ENCODE assay signal across 16 mouse cellular contexts in the genomic region with DNA sequence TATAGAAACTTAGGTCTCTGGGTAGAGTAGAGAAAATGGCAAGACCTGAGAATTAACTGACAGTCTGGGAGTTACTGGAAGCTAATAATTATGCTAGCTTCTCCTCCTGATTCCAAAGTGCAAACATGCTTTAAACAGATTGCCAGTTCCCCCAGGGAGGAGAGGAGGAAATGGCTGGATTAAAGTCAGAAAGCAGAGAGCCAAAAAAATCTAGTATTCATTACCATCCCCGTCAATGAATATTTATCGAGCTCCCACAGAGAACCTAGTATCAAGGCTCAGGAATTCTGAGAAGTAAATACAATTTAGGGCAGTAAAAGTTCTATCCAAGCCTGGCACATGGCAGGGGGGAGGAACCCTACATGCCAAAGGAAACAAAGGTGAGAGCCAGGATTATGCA. TPM values are rescaled to one million over a fixed set of nuclear protein-coding genes. Genes with fewer than 3 reads are reported as not detected.
A peak's percentile ranks its signal among the peaks of the same experiment; 100 is the strongest.
DNase-seq lines count a peak whose midpoint lies in the region; ATAC-seq lines count a peak whose summit lies in the region.
"Had no signal": no experiment of that assay in that cellular context is flagged by ENCODE, and none has a peak within 500 bp of the region (broad histone marks: within the 10 kb centered on the region; RNA-seq: fewer than 3 reads in every experiment).

No protein-coding gene starts in this region.

- H3K36me3 ChIP-seq in forebrain, embryonic 13.5 days (ENCODE audit: poor library complexity, severe bottlenecking) = no peaks in the 10 kb centered on the region
- no peaks in the 10 kb centered on the region for H3K36me3 ChIP-seq in forebrain, embryonic 11.5 days (ENCODE audit: control insufficient read depth, insufficient read depth, low read length)
- no peaks in the 10 kb centered on the region for H3K36me3 ChIP-seq in heart, embryonic 11.5 days (ENCODE audit: control insufficient read depth, insufficient read depth, low read length)
- H3K36me3 ChIP-seq: embryonic facial prominence, embryonic 13.5 days; limb, embryonic 12.5 days had no signal

- no peaks in the 10 kb centered on the region for H3K9me3 ChIP-seq in forebrain, embryonic 13.5 days (replicated peaks)
- no peaks in the 10 kb centered on the region for H3K9me3 ChIP-seq in forebrain, embryonic 11.5 days (ENCODE audit: control insufficient read depth, low read length)
- H3K9me3 ChIP-seq in heart, embryonic 11.5 days (replicated peaks; ENCODE audit: control insufficient read depth, low read length) = no peaks in the 10 kb centered on the region
- H3K9me3 ChIP-seq: embryonic facial prominence, embryonic 13.5 days; limb, embryonic 12.5 days had no signal

- ATAC-seq in forebrain, embryonic 13.5 days = peak; percentile 33; the same call in 1 of the 2 replicates
- no peak for ATAC-seq in forebrain, embryonic 11.5 days (replicated peaks; ENCODE audit: low FRiP score)
- ATAC-seq in heart, embryonic 11.5 days (replicated peaks; ENCODE audit: insufficient number of reproducible peaks, low FRiP score, low TSS enrichment) = no peak
- ATAC-seq in inflammation-experienced regulatory T-cells, adult 6 months = no peak

- no peak overlapping the region for H3K27ac ChIP-seq in forebrain, embryonic 13.5 days
- H3K27ac ChIP-seq in forebrain, embryonic 11.5 days (ENCODE audit: low read depth, low read length) = no peak overlapping the region
- H3K27ac ChIP-seq in heart, embryonic 11.5 days (ENCODE audit: low read depth, low read length) = no peak overlapping the region
- H3K27ac ChIP-seq: embryonic facial prominence, embryonic 13.5 days; heart, adult 2 months; limb, embryonic 12.5 days had no signal

- 45% methylated on average over 2 of the region's 2 CpGs for WGBS in forebrain, embryonic 13.5 days
- WGBS in forebrain, embryonic 11.5 days = 38% methylated on average over 2 of the region's 2 CpGs
- WGBS in heart, embryonic 11.5 days (ENCODE audit: insufficient replicate concordance) = 37% methylated on average over 2 of the region's 2 CpGs

- DNase-seq in forebrain, embryonic 11.5 days (ENCODE audit: low spot score) = no peak
- peak; percentile 7 for DNase-seq in layer of hippocampus, adult 11-12 months (ENCODE audit: low spot score)
- no peak for DNase-seq in layer of hippocampus, postnatal 25 days (ENCODE audit: extremely low spot score in 1 of 2, low spot score in 1 of 2)
- DNase-seq in brain, embryonic 18.5 days (ENCODE audit: low read depth, low spot score) = peak; percentile 52
- DNase-seq in layer of hippocampus, postnatal 14 days (ENCODE audit: low spot score in 2 of 2) = peak; percentile 5 to 81
- DNase-seq: B cell, adult 2 months; cerebellum, postnatal 25 days; heart, adult 2 months; lung, postnatal 4 days; thymus, postnatal 14 days had no signal

- H3K4me2 ChIP-seq in forebrain, embryonic 13.5 days = no peak overlapping the region
- H3K4me2 ChIP-seq in forebrain, embryonic 11.5 days (ENCODE audit: low read depth, low read length, severe bottlenecking) = no peak overlapping the region
- H3K4me2 ChIP-seq in heart, embryonic 11.5 days = no peak overlapping the region
- H3K4me2 ChIP-seq: embryonic facial prominence, embryonic 13.5 days; limb, embryonic 12.5 days had no signal

- no peak overlapping the region for H3K9ac ChIP-seq in forebrain, embryonic 13.5 days
- no peak overlapping the region for H3K9ac ChIP-seq in forebrain, embryonic 11.5 days (ENCODE audit: low read length)
- H3K9ac ChIP-seq in heart, embryonic 11.5 days (ENCODE audit: low read depth, low read length) = no peak overlapping the region
- H3K9ac ChIP-seq: embryonic facial prominence, embryonic 13.5 days; limb, embryonic 12.5 days had no signal

- no peak overlapping the region for H3K4me3 ChIP-seq in forebrain, embryonic 13.5 days
- H3K4me3 ChIP-seq in forebrain, embryonic 11.5 days (ENCODE audit: low read depth, low read length) = no peak overlapping the region
- H3K4me3 ChIP-seq in heart, embryonic 11.5 days (ENCODE audit: low read depth, low read length) = no peak overlapping the region
- H3K4me3 ChIP-seq: embryonic facial prominence, embryonic 13.5 days; heart, adult 2 months; limb, embryonic 12.5 days had no signal

- H3K27me3 ChIP-seq in forebrain, embryonic 13.5 days = no peaks in the 10 kb centered on the region
- no peaks in the 10 kb centered on the region for H3K27me3 ChIP-seq in forebrain, embryonic 11.5 days (ENCODE audit: control insufficient read depth, insufficient read depth, low read length)
- H3K27me3 ChIP-seq in heart, embryonic 11.5 days (ENCODE audit: control insufficient read depth, insufficient read depth, low read length) = no peaks in the 10 kb centered on the region
- H3K27me3 ChIP-seq: embryonic facial prominence, embryonic 13.5 days; limb, embryonic 12.5 days had no signal

- no peaks in the 10 kb centered on the region for H3K4me1 ChIP-seq in forebrain, embryonic 13.5 days
- no peaks in the 10 kb centered on the region for H3K4me1 ChIP-seq in forebrain, embryonic 11.5 days (replicated peaks; ENCODE audit: control insufficient read depth, insufficient read depth, low read length)
- no peaks in the 10 kb centered on the region for H3K4me1 ChIP-seq in heart, embryonic 11.5 days (ENCODE audit: control insufficient read depth, insufficient read depth, low read length)
- H3K4me1 ChIP-seq: embryonic facial prominence, embryonic 13.5 days; limb, embryonic 12.5 days had no signal

RNA-seq across cellular contexts. Expression of gene Gm9008, which starts 29.4 kb away (rescaled TPM):
- 0.15 and 0.17 TPM in 2 replicates for polyA plus RNA-seq in forebrain, embryonic 13.5 days (2015; fragmentation: Nextera tagmentation; extraction: Ambion mirVana)
- polyA plus RNA-seq in forebrain, embryonic 11.5 days (2014; fragmentation: Nextera tagmentation; extraction: Ambion mirVana) = 0.29 TPM in 1 of 2 replicates, not detected in the other
- 1 to 10 TPM; 6.4 to 7.3 TPM for total RNA-seq in layer of hippocampus, postnatal 25 days (2021)
- 1 to 10 TPM; 7.4 to 8.1 TPM for total RNA-seq in layer of hippocampus, postnatal 14 days (2021)
- polyA plus RNA-seq in heart, embryonic 11.5 days (2014; fragmentation: Nextera tagmentation; extraction: Ambion mirVana) = 0.13 TPM in 2 replicates
- polyA plus RNA-seq in inflammation-experienced regulatory T-cells, adult 6 months (2017; shearing (Covaris generic)) = under 1 TPM in 1 of 3 experiments, not detected in 2; 0.86 TPM
- polyA plus RNA-seq: liver, embryonic 16.5 days had no signal

Comparison
In these comparisons a context has a peak if more than half of its experiments do, and no peak if none do; other contexts are left out.
1. DNase-seq: peak in layer of hippocampus, adult 11-12 months (single experiment), brain, embryonic 18.5 days (single experiment) and layer of hippocampus, postnatal 14 days (2 of 2); none in forebrain, embryonic 11.5 days (single experiment) and layer of hippocampus, postnatal 25 days (0 of 2).